In the genomic region with DNA sequence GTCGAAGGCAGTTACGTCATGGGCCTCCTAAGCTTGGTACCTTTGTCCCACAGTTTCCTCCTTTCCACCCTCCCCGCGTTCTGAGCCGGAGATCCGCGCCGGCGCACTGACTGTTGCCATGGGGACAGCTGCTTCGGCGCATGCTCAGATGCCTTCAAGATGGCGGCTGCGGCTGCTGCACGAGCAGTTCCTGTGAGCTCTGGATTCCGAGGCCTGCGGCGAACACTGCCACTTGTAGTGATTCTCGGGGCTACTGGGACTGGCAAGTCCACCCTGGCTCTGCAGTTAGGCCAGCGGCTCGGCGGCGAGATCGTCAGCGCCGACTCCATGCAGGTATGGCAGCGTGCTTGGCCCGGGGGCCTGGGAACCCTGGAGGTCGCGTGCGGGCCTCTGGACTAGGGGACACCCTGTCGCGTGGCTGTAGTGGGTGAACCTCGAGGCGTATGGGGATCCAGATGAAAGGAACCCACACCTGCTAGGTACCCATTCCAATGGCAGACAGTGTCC, we compare ENCODE assay signal across 8 mouse cellular contexts. TPM values are rescaled to one million over a fixed set of nuclear protein-coding genes. Genes with fewer than 3 reads are reported as not detected.
DNase-seq lines count a peak whose midpoint lies in the region; ATAC-seq lines count a peak whose summit lies in the region.

TSS of gene Trit1 (plus strand) at position 147 of the 507 bp plus-strand sequence.

- H3K27me3 ChIP-seq in heart, embryonic 13.5 days (replicated peaks): no peaks in the 10 kb centered on the region
- no peaks in the 10 kb centered on the region; the same call in 1 of the 2 replicates for H3K27me3 ChIP-seq in liver, embryonic 13.5 days
- H3K27me3 ChIP-seq in stomach, embryonic 16.5 days (ENCODE audit: control insufficient read depth, insufficient read depth, low read length): no peaks in the 10 kb centered on the region

- DNase-seq in CD4-positive, CD25-positive, alpha-beta regulatory T cell, adult 2 months (ENCODE audit: low read depth, low spot score): peak; percentile 98
- DNase-seq in fat pad, adult 2 months (ENCODE audit: extremely low read depth, low read depth, low spot score): peak; percentile 7
- peak; percentile 96 for DNase-seq in kidney, postnatal 14 days
- peak; percentile 86 for DNase-seq in liver, embryonic 13.5 days
- peak; percentile 97 for DNase-seq in neural tube, embryonic 10.5 days (ENCODE audit: extremely low spot score, low spot score)

- peaks cover 6% of the 10 kb centered on the region for H3K4me1 ChIP-seq in brown adipose tissue, adult 24 weeks (ENCODE audit: control insufficient read depth, insufficient read depth, insufficient read length, low read length)
- H3K4me1 ChIP-seq in heart, embryonic 13.5 days: peaks cover 28% of the 10 kb centered on the region
- peaks cover 32% of the 10 kb centered on the region for H3K4me1 ChIP-seq in liver, embryonic 13.5 days (replicated peaks)
- H3K4me1 ChIP-seq in stomach, embryonic 16.5 days (ENCODE audit: control insufficient read depth, insufficient read depth, low read length): peaks cover 17% of the 10 kb centered on the region

- WGBS in heart, embryonic 13.5 days: under 1% methylated on average over 34 of the region's 34 CpGs
- under 1% methylated on average over 34 of the region's 34 CpGs for WGBS in liver, embryonic 13.5 days (ENCODE audit: insufficient replicate concordance)
- WGBS in stomach, embryonic 16.5 days: under 1% methylated on average over 34 of the region's 34 CpGs

- peaks cover 17% of the 10 kb centered on the region; the same call in 1 of the 2 replicates for H3K36me3 ChIP-seq in heart, embryonic 13.5 days
- peaks cover 16% of the 10 kb centered on the region for H3K36me3 ChIP-seq in liver, embryonic 13.5 days
- 0 out of 2 replicates have a peak, but pooled peaks cover 1% of the 10 kb centered on the region for H3K36me3 ChIP-seq in stomach, embryonic 16.5 days (ENCODE audit: control insufficient read depth, insufficient read depth, low read length)

- H3K9me3 ChIP-seq in heart, embryonic 13.5 days: no peaks in the 10 kb centered on the region
- no peaks in the 10 kb centered on the region for H3K9me3 ChIP-seq in liver, embryonic 13.5 days (replicated peaks)
- H3K9me3 ChIP-seq in stomach, embryonic 16.5 days (replicated peaks; ENCODE audit: control insufficient read depth, low read length): no peaks in the 10 kb centered on the region

- peak; percentile 82 for ATAC-seq in heart, embryonic 13.5 days (ENCODE audit: extremely low read depth, insufficient number of reproducible peaks, low FRiP score, low TSS enrichment)
- ATAC-seq in liver, embryonic 13.5 days (ENCODE audit: low read depth): peak; percentile 89
- peak; percentile 96 for ATAC-seq in stomach, embryonic 16.5 days (ENCODE audit: insufficient read depth, low FRiP score)

- H3K4me2 ChIP-seq in heart, embryonic 13.5 days: peak within 1 kb of the TSS; percentile 89
- H3K4me2 ChIP-seq in liver, embryonic 13.5 days: peak within 1 kb of the TSS; percentile 81
- H3K4me2 ChIP-seq in stomach, embryonic 16.5 days (ENCODE audit: low read depth, low read length): peak within 1 kb of the TSS; percentile 76

- H3K27ac ChIP-seq in brown adipose tissue, adult 24 weeks (replicated peaks; ENCODE audit: low read depth, low read length): peak within 1 kb of the TSS; percentile 75
- peak within 1 kb of the TSS; percentile 87 for H3K27ac ChIP-seq in heart, embryonic 13.5 days (replicated peaks)
- H3K27ac ChIP-seq in liver, embryonic 13.5 days: peak within 1 kb of the TSS; percentile 63
- peak within 1 kb of the TSS; percentile 91 for H3K27ac ChIP-seq in stomach, embryonic 16.5 days (ENCODE audit: low read length)

- peak within 1 kb of the TSS; percentile 91 for H3K4me3 ChIP-seq in brown adipose tissue, adult 24 weeks (ENCODE audit: insufficient read depth, low read depth, low read length)
- peak within 1 kb of the TSS; percentile 90 for H3K4me3 ChIP-seq in heart, embryonic 13.5 days
- H3K4me3 ChIP-seq in liver, embryonic 13.5 days (replicated peaks): peak within 1 kb of the TSS; percentile 82
- H3K4me3 ChIP-seq in stomach, embryonic 16.5 days (replicated peaks; ENCODE audit: low read length): peak within 1 kb of the TSS; percentile 99

- H3K9ac ChIP-seq in heart, embryonic 13.5 days: peak within 1 kb of the TSS; percentile 93
- peak within 1 kb of the TSS; percentile 86 for H3K9ac ChIP-seq in liver, embryonic 13.5 days
- peak within 1 kb of the TSS; percentile 98 for H3K9ac ChIP-seq in stomach, embryonic 16.5 days (ENCODE audit: low read length)

RNA-seq across cellular contexts. Expression of gene Trit1, which starts in this region (rescaled TPM):
- 13.4 and 20.8 TPM in 2 replicates for polyA plus RNA-seq in brown adipose tissue, adult 24 weeks (2012; ENCODE audit: insufficient read depth, insufficient read length, missing spikeins)
- polyA plus RNA-seq in heart, embryonic 13.5 days (2015; fragmentation: Nextera tagmentation; extraction: Ambion mirVana): 10.5 and 10.6 TPM in 2 replicates
- 7.2 TPM in 2 replicates for polyA plus RNA-seq in liver, embryonic 13.5 days (2015; fragmentation: Nextera tagmentation; extraction: Ambion mirVana)
- 20.1 and 21.2 TPM in 2 replicates for polyA plus RNA-seq in stomach, embryonic 16.5 days (2015; fragmentation: Nextera tagmentation; extraction: Ambion mirVana)

Comparison
In these comparisons a context has a peak if more than half of its experiments do, and no peak if none do; other contexts are left out.
1. Peak in every context shown above with its lines: DNase-seq, ATAC-seq, H3K4me3 ChIP-seq and H3K27ac ChIP-seq.
2. DNase-seq: peak in every context shown above with its lines; median percentile 98 in CD4-positive, CD25-positive, alpha-beta regulatory T cell, adult 2 months; 97 in neural tube, embryonic 10.5 days; 96 in kidney, postnatal 14 days; 86 in liver, embryonic 13.5 days; 7 in fat pad, adult 2 months.